Mouse (Mus musculus) frontal cortex, postnatal 25 days (tissue): ENCODE results near the gene Pard6b.
"Not testable (repeated sequence)": the region's sequence is repeated elsewhere in the genome, so short reads cannot be mapped to it uniquely, and the experiment has no call there.

ENCODE experiments used
- DNase-seq, 2 experiments: peaks; one replicate each; pipeline ENCODE4 v3.0.0; 2022; ENCODE audit warnings: low spot score in 2 of 2

Pard6b gene

DNA sequence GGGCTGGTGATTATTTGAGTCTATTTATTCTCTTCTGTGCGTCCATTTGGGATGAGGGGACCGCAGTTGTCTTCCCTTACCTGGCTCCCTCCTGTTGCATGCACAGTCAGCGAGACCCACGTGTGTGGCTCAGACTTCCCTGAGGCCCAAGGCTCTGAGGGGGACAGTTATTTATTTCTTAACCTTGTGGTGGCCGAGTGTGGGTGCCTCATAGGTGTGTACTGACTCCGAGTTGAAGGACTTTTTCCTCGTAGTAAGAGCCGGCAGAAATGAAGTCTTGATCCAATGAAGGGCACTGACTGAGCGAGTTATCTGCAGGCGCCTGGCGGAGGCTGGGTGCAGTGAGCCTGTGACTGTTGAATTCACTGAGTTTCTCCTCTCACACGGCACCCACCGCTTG, 19.2 kb downstream of the Pard6b start:
- no peak for DNase-seq

DNA sequence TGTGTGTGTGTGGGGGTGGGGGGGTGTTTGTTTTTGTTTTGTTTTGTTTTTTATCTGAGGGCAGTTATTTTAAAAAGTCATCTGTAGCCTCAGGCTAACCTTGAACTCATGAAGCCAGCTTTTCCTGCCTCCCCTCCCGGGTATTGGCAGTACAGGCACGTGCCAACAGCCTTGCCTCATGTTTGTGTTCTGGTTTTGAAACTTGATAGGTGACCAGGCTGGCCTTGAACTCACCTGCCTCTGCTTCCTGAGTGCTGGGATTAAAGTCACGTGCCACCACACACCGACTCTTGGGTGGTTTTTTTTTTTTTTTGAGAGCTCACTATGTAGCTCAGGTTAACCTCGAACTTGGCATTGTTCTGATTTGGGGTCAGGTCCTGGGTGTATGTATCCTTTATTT, 21.0 kb downstream of the Pard6b start:
- DNase-seq: no peak

DNA sequence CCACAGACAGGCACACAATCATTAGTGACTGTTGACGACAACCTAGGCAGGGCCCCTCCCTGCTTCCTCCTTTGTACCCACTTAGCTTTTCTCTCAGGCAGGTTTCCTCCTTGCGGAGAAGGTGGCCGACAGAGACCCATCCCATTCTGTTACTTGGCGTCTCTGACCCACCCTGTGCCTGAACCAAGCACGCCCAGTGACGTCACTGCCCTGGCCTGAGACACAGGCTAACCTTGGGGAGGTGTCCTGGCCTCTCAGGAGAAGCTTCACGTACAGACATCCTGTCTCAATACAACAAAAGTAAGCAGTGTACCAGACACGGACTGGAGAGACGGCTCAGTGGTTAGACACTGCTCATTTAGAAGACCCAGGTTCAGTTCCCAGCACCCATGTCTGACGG, 22.5 kb downstream of the Pard6b start:
- no peak for DNase-seq

DNA sequence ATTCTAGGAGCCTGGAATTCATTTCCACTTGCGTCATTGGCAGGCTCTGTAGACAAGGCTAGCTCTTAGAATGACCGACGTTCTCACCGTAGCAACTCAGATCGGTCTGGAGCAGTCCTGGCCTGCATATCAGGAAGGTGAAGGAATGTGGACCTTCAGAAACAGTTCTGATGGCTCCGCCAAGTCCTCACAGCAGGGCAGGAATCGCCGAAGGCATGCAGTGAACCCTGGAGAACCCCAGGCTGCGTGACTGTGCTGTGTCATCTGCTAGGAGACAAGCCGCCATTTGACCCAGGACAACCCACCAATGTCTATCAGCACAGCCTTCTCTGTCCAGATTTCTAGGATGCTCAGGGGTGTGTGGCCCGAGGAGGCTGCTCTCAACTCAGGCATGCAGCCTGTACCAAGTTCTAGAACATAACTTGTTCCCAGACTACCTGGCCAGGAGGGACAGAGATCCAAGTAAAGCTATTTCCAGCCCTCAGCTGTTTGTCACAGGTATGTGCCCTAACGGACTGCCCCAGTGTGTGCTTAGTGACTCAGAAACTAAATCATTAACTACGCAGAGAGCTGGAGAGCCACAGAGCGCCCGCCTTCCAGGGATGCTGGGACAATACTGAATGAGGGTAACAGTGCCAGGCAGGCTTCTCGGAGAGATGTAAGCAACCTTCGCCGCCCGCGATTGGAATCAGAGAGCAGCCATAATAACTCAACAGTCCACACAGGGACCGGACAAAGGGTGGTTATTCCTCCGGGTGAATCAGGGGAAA, 23.8 kb downstream of the Pard6b start:
- no peak for DNase-seq

DNA sequence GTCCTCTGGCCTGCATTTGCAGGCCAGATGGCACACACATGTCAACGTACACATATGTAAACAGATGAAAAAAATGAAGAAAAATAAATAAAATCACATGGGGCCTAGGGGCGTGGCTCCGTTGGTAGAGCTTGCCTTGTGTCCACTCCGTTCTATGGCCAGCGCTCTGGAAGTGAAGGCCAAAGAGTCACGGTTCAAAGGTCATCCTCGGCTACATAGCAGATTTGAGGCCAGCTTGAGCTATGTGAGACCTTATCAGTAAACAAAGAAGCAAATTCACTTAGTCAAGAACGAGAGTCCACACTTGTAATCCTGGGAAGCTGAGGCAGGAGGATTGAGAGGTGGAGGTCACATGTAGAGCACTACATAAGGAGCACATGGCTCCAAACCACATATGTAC, 24.5 kb downstream of the Pard6b start:
- no peak for DNase-seq

DNA sequence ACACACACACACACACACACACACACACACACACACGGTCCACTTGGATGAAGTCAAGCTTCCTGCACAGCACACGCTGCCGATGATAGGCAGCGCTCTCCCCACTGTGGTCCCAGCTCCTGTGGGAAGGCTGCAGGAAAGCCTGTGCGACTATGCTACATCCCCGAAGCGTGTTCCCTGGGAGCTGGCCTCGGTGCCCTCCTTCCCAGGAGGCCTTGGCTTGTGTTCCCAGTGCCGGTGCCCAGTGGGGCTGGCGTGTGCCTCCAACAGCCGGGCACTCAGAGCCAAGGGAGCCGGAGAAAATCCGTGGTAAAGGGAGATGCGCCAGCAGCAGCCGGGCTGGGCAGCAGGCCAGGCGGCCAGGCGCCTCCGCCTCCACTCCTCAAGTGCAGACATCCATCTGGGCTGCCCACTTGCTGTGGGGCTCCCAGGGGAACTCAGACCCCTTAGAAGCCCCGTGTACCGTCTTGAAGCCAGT, 25.9 kb downstream of the Pard6b start:
- DNase-seq: peak; percentile 73 to 75

DNA sequence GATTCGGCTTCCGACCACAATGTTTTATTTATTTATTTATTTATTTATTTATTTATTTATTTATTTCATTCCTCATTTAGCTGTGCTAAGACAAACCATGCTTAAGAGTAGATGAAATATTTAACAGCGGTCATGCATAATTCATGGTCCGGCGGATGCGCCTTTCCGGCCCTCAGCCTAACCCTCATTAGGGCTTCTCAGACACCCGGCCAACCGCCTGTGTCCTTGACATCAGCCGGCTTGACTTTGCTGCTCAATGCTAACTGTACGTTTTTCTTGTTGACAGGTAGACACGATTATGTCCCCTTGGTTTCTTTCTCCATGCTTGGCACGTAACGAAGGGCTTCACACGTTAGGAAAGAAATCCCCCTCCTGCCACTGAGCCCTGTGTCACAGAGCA, 26.6 kb downstream of the Pard6b start:
- DNase-seq: no peak

DNA sequence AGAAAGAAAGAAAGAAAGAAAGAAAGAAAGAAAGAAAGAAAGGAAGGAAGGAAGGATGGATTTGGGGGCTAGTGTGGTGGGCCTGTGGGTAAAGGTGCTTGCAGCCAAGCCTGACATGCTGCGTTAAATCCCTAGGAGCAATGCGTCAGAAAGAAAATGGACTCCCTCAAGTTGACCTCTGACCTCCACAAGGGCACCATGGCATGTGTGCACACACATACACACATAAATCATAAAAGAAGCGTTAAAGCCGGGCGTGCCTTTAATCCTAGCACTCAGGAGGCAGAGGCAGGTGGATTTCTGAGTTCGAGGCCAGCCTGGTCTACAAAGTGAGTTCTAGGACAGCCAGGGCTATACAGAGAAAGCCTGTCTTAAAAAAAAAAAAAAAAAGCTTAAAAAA, 27.1 kb downstream of the Pard6b start:
- not testable (repeated sequence) for DNase-seq

DNA sequence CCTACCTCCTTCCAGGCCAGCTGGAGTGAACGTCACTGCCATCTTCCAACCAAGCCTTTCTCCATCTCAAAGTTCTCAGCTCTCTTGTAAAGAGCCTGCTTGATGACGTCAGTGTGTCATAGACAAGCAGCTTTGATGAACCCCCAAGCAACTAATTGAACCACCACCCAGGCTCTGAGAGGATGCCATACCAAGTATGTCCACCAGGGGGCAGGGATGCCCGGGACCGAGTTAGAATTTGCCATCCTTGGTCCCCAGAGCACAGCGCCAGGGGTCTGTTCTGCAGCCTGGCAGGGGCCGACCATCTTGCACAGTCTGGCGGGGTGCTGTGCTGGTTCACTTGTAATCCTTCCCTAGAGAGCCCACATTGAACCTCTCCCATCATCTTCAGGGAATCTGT, 31.1 kb downstream of the Pard6b start:
- peak; percentile 72 to 78 for DNase-seq

DNA sequence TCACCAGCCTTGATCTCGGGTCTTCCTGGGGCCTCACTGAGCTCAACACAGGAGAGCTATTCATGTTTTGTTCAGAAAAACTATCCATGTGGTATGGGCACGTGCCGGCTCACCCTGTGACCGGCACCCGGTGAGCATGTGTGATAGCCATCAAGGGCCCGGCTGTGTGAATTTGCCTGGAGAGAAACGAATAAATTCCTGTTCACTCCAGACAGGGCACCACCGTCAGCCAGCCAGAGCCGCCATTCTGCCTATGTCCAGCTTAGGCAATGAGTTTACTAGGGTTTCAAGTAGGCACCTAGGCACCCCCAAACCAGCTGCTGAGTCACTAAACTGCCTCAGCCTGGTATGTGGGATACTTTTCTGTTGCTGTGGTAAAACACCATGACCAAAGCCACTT, 32.5 kb downstream of the Pard6b start:
- DNase-seq: no peak

DNA sequence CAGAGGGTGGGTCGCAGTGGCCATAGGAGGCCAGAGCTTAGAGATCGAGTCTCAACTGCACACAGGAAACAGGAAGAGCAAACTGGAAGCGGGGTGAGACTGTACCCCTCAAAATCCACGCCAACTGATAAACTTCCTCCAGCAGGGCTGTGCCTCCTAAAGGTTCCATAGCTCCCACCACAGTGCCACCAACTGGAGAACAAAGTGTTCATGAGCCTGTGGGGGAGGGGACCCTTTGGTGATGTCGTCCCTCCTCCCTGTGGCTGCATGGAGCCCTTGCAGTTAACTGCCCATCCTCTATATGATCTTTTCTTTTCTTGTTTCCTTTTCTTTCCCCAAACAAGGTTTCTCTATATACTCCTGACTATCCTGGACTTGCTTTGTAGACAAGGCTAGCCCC, 32.9 kb downstream of the Pard6b start:
- DNase-seq: no peak

DNA sequence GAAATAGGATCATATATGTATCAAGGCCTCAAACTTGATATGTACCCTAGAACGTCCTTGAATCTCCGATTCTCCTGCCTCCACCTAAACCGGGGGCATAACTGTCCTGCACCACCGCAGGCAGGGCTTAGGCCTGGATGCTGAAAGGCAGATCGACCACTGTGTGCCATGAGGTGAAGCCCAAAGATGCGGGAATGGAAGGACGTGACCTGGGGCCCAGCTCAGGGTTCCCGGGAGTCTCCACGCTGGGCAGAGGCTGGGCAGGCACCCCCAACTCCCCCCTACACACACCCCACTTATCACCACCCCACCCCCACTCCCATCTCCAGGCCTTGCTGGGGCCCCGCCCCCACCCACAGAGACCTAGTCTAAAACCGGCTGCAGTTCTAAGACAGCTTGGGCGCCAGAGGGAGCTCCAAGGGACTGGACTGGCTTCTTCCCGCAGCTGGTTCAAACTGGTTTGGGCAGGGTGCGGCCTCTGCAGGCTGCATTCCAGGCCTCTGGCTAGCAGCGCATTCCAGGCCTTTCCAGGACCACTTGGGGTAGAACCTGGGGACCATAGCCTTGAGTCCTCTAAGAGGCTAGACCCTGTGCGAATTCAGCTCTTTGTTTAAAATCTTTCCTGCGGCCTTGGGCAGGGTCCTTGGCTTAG, 34.0 kb downstream of the Pard6b start:
- peak in 1 of 2 experiments; percentile 48 for DNase-seq

DNA sequence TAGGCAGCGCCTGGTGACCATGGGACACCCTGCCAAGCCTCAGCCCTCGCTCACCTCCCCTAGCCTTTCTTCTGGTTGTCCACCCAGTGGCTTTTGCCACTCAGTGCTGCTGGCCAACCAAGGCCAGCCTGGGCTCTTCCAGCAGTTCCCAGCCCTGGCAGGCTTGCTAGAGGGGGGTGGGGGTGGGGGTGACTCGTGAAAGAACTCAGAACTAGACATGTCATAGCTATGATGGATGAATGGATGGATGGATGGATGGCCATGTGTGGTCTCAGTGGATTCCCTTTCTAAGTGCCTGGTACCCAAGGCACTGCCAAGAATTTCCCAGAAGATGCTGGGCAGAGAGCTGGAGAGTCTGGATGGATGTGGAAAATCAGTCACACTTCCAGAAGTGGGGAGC, 35.0 kb downstream of the Pard6b start:
- no peak for DNase-seq

DNA sequence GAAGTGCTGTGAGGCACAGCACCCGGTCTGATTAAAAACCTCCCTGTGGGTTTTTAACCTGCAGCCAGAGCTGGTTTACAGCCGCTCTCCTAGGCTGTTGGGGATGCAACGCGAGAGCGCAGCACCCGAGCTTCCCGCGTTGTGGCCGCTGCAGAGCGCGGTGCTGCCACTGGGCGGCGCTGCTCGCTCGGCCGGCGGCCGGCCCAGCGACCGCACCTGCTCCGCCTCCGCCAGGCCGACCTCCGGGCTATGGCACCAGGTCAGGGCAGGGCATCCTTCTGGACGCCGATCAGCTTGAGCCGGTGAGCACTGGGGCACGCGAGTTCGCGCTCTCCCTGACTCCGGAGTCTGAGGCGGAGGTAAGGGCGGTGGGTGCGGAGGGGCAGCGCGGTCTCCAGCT, 36.3 kb downstream of the Pard6b start:
- peak in 1 of 2 experiments; percentile 46 for DNase-seq

DNA sequence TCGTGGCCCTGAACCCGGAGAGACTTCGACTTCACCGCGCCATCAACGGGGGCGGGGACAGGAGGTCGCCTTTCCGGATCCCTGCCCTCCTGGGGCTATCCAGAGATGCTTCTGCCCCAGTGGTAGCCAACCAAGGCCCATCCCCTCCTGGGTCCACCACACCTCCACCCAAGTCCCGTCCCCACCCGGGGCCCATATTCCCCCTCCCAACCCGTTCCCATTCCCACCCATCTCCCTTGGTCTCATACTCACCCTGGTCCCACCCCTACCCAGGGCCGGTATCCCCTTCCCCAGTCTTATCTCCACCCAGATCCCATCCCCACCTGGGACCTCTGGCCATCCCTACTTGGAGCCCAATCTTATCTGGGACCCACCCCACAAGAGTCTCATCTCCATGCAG, 36.7 kb downstream of the Pard6b start:
- DNase-seq: no peak

DNA sequence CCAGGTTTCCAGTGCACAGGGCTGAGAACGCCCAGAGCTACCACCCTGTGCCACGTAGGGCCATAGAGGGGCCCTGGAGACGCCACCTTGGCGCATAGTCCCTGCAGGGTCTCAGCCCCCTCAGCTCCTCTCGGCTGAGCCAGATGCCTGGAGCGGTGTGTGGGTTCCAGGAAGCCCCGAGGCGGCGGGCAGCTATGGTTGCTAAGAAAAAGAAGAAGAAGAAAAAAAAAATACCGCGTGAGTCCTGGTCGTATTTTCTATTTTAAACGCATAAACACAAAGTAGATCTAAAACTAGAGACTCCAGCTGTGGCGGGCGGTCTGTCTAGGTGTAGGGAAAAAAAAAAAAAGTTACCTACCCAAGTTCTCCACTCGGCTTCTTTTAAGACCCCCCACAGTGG, 37.2 kb downstream of the Pard6b start:
- DNase-seq: no peak

DNA sequence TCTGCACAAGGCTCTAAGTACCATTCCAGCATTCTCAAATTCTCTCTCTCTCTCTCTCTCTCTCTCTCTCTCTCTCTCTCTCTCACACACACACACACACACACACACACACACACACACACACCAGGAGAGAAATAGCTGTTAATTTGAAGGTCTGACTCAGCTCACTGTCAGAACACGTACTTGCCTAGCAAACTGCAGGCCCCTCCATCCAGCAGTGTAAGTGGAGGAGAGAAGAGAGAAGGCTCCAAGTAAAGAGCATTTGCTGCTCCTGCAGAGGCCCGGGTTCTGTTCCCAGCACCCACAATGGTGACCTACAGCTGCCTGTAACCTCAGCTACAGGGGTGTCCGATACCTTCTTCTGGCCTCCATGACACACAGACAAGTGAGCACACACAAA, 37.7 kb downstream of the Pard6b start:
- DNase-seq: no peak

DNA sequence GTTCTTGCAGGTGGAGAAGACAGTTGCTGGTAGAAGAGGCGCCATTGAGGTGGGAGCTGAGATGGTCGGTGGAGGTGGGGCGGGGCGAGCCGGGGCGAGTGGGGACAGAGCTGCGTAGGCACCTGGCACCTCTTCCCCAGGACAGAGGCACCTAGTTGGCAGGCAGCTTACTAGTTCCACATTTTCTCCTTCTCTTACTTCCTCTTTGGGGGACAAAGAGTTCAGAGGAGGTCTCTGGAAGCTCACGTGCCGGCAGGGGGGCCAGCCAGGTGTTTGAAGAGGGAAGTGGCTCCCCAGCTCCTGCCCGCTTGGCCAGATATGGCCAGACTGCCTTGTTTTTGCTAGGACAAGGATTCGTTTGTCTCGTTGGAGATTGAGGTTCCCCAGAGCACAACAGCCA, 38.3 kb downstream of the Pard6b start:
- DNase-seq: no peak

DNA sequence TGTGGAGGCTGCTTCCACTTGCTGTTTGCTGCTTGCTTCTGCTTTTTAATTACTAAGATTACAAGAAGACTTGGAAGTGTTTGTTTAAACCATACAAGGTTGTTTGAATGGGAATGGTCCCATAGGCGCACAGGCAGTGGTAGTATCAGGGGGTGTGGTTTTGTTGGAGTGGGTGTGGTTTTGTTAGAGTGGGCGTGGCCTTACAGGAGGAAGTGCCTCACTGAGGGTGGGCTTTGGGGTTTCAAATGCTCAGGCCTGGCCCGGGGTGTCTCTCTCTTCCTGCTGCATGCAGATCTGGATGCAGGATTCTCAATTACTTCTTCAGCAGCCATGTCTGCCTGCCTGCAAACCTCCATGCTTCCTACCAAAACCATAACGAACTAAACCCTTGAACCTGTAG, 40.1 kb downstream of the Pard6b start:
- no peak for DNase-seq

DNA sequence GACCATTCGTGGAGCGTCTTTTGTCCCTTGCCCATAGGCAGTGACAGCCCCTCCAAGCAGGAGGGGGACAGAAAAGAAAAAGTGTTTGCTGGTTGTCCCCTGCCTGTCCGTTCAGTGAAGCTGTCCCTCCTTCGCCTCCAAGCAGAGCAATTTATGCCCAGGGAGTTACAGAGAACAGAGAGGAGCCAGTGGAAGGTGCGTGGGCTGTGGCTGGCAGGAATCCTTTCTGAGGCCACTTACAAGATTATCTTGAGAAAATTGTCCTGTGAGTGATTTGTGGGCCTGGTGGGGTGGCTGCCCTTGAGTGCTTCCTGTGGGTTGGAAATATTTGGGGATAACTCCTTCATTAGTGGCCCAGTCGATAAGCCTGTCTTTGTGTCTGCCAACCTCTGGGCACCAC, 42.8 kb downstream of the Pard6b start:
- DNase-seq: no peak

DNA sequence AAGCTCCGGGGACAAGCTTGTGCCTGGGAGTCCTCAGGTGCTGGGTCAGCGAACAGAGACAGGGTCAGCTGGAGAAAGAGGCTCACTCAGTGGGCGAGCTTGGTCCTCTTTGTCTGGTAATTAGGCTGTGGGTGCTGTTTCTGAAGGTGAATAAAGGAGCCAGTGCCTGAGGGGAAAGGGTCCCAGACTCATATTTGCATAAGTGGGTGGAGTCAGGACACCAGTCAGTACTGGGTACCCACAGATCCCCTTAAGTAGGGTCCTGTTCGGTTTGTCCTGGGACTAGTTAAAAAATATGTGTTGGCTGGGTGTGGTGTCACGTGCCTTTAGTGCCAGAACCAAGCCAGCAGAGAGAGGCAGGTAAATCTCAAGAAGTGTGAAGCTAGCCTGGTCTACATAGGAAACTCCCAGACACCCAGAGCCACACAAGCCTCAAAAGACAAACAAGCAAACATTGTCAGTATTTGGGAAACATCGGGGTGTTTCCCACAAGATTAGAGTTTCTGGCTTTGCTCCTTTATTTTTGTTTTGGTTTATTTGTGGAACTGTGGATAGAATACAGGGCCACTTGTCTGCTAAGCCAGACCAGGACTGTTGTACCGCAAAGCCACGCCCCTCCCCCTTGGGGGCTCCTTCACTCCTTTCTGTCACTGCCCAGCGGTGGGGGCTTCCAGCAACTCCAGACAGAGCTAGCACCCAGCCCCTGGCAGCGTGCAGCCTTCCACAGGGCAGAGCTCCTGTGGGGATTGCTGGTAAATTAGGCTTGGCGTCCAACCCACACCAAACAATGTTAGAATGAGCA, 44.7 kb downstream of the Pard6b start:
- DNase-seq: no peak

DNA sequence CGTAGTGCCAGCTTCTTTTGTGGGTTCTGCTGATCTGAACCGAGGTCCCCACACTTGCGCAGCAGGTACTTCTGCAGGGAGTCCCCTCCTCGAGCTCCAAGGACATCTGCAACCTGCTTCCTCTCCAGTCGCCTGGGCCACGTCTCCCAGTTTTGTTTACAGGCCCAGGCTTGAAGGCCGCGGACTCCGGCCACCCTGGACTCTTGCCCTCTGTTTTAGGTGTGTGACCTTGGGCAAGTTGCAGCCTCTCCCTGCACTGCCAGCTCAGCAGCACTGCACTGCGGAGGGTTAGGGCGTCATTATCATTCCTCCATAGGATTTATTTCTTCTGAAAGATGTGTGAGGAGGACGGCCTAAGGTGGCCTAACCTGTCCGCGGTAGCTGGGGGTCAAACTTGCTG, 47.0 kb downstream of the Pard6b start:
- DNase-seq: no peak
